Mouse (Mus musculus): Measurements from ENCODE around the gene Sp8.

Gene Sp8

GRCm38 (mm10) chr12:118846221-118846620, at the start of gene Sp8:
TSS of gene Sp8 (plus strand) at chr12:118846329.
- no peak for DNase-seq

GRCm38 (mm10) chr12:118811328-118811961, 34.7 kb upstream of the Sp8 start:
- no peak for DNase-seq

GRCm38 (mm10) chr12:118814561-118814960, 31.6 kb upstream of the Sp8 start:
- no peak for DNase-seq

- DNase-seq, result no peak
These were observed 30.0 kb upstream of the Sp8 start for GRCm38 (mm10) chr12:118816156-118816555.

- no peak for DNase-seq
These were observed 16.2 kb upstream of the Sp8 start for GRCm38 (mm10) chr12:118829881-118830280.

- DNase-seq, result peak; percentile 59
These were observed 9.5 kb upstream of the Sp8 start for GRCm38 (mm10) chr12:118836411-118837341.

GRCm38 (mm10) chr12:118837361-118837760, 8.8 kb upstream of the Sp8 start:
- no peak for DNase-seq

GRCm38 (mm10) chr12:118838260-118838659, 7.9 kb upstream of the Sp8 start:
- DNase-seq, result no peak

- DNase-seq, result no peak
These were observed 6.7 kb upstream of the Sp8 start for GRCm38 (mm10) chr12:118839398-118839797.

- no peak for DNase-seq
These were observed 5.8 kb upstream of the Sp8 start for GRCm38 (mm10) chr12:118840301-118840700.

GRCm38 (mm10) chr12:118840861-118841260, 5.3 kb upstream of the Sp8 start:
- no peak for DNase-seq

GRCm38 (mm10) chr12:118841381-118841922, 4.7 kb upstream of the Sp8 start:
- no peak for DNase-seq

GRCm38 (mm10) chr12:118841971-118842550, 4.1 kb upstream of the Sp8 start:
- no peak for DNase-seq

GRCm38 (mm10) chr12:118842671-118843411, 3.3 kb upstream of the Sp8 start:
- no peak for DNase-seq

- DNase-seq, result no peak
These were observed 2.0 kb upstream of the Sp8 start for GRCm38 (mm10) chr12:118844111-118844510.

GRCm38 (mm10) chr12:118844841-118845240, 1.3 kb upstream of the Sp8 start:
- no peak for DNase-seq

- no peak for DNase-seq
These were observed 778 bp upstream of the Sp8 start for GRCm38 (mm10) chr12:118845351-118845750.

- peak; percentile 37 for DNase-seq
These were observed 656 bp downstream of the Sp8 start for GRCm38 (mm10) chr12:118846649-118847321.

- DNase-seq, result no peak
These were observed 1.3 kb downstream of the Sp8 start for GRCm38 (mm10) chr12:118847381-118847780.

- DNase-seq, result no peak
These were observed 1.8 kb downstream of the Sp8 start for GRCm38 (mm10) chr12:118847861-118848495.

GRCm38 (mm10) chr12:118848496-118849202, 2.5 kb downstream of the Sp8 start:
- DNase-seq, result no peak

Measured in kidney, postnatal 14 days (tissue).